Mouse (Mus musculus): ENCODE measurements around the gene Lmx1b.

DNA sequence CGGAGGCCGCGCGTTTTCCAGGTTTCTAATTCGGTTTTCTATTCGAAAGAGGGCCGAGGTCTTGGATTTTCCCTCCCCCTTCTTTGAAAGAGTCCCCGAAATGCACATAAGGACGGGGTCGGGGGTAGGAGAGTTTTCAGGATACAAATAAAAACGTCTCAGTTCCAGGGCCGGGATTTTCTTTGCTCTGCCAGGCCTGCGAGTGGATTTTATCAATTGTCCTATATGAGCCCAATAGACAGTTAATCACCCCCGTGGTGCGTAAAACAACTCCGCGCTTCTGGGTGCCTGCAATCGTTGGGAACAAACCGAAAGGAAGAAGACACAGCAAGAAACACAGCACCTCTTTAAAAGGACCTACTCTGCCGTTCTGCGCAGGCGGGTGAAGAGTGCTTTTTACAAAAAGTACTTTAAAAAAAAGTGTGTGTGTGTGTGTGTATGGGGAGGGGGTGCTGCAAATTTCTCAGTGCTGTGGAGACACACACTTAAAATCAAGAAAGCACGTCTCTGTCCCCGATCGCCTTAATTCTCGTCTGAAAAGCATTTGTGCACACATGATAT lies 3.6 kb downstream of the Lmx1b start:
- TF ChIP-seq EP300 (IDR thresholded peaks at IDR 0.05) (no peak), CTCF (IDR thresholded peaks at IDR 0.05) (no peak)
